Mouse (Mus musculus) cerebellum, adult 2 months (tissue): ENCODE data around the gene Prkcq. TPM values are rescaled to one million over a fixed set of nuclear protein-coding genes. Genes with fewer than 3 reads are reported as not detected.

ENCODE experiments used
- DNase-seq, 2 experiments: peaks; one replicate each; pipeline ENCODE4 v3.0.0; 2021
- H3K27ac ChIP-seq: fragments of 200-500 bp; 2 replicates; pipeline ENCODE4 v1.5.1; 2012; ENCODE audit warnings: low read length, control low read depth, inconsistent platforms; ENCODE audit not compliant: insufficient read depth
- H3K27me3 ChIP-seq: fragments of 200-500 bp; 2 replicates; pipeline ENCODE4 v1.6.1; 2012; ENCODE audit warnings: inconsistent platforms, mild to moderate bottlenecking, low read length, moderate library complexity; ENCODE audit not compliant: control insufficient read depth, insufficient read depth
- H3K4me1 ChIP-seq: fragments of 200-500 bp; 2 replicates; pipeline ENCODE4 v1.6.1; 2011; ENCODE audit warnings: low read length; ENCODE audit not compliant: control insufficient read depth, insufficient read depth
- H3K4me3 ChIP-seq: fragments of 200-500 bp; replicated peaks from 2 replicates; pipeline ENCODE3; 2011; ENCODE audit warnings: mild to moderate bottlenecking, low read depth, low read length, control low read depth; ENCODE audit not compliant: insufficient read depth
- CTCF ChIP-seq: fragments of 200-500 bp; IDR thresholded peaks from 2 replicates; pipeline ENCODE4 v1.5.1; 2011; ENCODE audit warnings: low read depth, mild to moderate bottlenecking, control low read depth, low read length, moderate library complexity, borderline replicate concordance; ENCODE audit not compliant: insufficient read depth
- POLR2A ChIP-seq: fragments of 200-500 bp; IDR thresholded peaks from 2 replicates; pipeline ENCODE4 v1.6.1; 2011; ENCODE audit warnings: low read length, control low read depth, borderline replicate concordance; ENCODE audit not compliant: insufficient read depth
- WGBS: fragments of 180-500 bp; shearing (Covaris S2); methylation state at CpG from one replicate; pipeline ENCODE4 v1.1.7; 2018; 5-methylcytosine and 5-hydroxymethylcytosine counted together
- polyA plus RNA-seq: library from polyadenylated mRNA; depleted of rRNA; stranded (reverse); fragments of >200 nt; gene quantifications from 2 replicates; pipeline ENCODE4 v1.2.3, GENCODE M21; 2012

The Prkcq gene
- polyA plus RNA-seq, 1 experiment, result 10.0 TPM

DNA sequence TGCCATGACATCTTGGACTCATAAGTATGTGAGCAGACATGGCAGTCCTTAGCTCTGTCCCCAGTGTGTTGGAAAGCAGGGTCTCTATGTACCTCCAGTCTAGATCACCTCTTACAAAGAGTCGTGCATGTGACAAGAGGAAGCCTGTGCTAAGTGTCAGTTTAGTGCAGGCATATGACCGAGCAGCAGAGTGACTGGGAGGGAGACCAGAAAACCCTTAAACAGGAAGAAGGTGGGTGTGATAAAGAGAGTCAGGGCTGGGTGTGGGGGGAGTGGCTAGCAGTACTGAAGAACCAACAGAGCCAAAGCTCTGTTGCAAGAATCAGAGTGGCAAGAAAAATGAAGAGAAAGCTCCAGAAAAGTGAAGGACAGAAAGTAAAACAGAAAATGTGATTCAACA lies 15.3 kb downstream of the Prkcq start:
- DNase-seq, result no peak
- Histone ChIP-seq H3K27ac (no peak overlapping the region), H3K27me3 (no peaks in the 10 kb centered on the region), H3K4me3 (no peak overlapping the region), H3K4me1 (no peaks in the 10 kb centered on the region)
- WGBS, result 77% methylated on average over 2 of the region's 2 CpGs
- no peak for TF ChIP-seq CTCF
- TF ChIP-seq POLR2A, result no peak

DNA sequence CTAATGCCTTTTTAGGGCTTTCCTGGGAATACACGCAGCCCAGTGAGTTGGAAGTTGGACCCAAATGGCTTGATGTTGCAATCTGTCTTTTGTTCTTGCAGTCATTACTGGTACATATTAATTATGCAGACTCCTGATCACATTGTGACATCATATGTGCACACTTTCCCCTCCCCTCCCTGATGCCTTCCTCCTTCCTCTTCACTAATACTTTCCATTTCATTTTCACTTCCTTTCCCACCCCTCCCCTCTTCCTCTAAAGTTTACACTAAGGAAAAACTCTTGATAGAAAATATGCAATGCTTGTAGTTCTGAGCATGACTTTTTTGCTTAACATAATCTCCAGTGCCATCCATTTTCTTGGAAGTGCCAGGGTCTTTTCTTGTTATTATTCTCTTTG lies 16.4 kb downstream of the Prkcq start:
- DNase-seq, result no peak
- no peaks in the 10 kb centered on the region for H3K27me3 ChIP-seq
- WGBS, result 86% methylated on average over 1 of the region's 1 CpGs
- H3K27ac ChIP-seq, result no peak overlapping the region
- TF ChIP-seq POLR2A, result no peak
- TF ChIP-seq CTCF, result no peak
- H3K4me3 ChIP-seq, result no peak overlapping the region
- H3K4me1 ChIP-seq, result no peaks in the 10 kb centered on the region

- Histone ChIP-seq H3K27ac (no peak overlapping the region), H3K4me3 (no peak overlapping the region), H3K27me3 (no peaks in the 10 kb centered on the region), H3K4me1 (no peaks in the 10 kb centered on the region)
- TF ChIP-seq CTCF, result no peak
- TF ChIP-seq POLR2A, result no peak
- DNase-seq, result no peak
- 90% methylated on average over 4 of the region's 4 CpGs for WGBS
These were observed 17.4 kb downstream of the Prkcq start for GRCm38 (mm10) chr2:11189150-11189767.

DNA sequence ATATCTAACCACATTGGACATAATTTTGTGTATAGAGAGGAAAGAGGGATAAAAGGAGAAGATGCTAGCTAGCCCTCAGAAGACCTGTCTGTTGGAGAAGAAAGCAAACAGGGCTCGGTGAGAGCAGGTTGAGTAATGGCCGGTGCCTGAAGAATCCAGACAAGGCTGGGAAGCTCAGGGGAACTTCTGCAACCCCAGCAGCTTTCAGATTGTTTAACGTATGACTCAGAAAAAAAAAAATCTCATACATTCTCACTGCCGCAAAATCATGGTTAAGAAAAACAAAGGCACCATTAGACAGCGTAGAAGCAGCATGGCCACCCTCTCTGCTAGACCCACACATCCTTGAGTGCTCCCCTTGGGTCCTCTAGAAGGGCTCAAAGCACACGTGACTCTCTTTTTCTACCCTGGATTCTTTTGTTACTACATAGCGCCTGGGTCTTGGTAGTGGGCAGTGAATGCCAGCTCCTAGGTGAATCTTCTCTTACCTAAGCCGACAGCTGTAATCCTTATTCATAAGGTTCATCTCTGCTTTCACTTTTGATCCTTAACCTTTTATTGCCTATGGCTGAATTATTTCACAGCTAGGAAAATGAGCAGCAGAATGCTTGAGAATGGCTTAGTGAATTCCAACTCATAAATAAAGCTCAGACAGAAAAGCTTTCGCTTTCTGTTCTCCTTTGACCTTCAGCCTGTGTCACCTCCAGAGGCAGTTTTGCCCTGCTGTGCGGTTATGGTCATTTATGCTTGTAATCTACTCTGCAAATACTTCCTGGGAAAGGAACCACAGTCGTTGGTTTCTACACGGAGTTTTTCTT lies 20.6 kb downstream of the Prkcq start:
- Histone ChIP-seq H3K4me3 (no peak overlapping the region), H3K4me1 (no peaks in the 10 kb centered on the region), H3K27ac (no peak overlapping the region), H3K27me3 (no peaks in the 10 kb centered on the region)
- WGBS, result 77% methylated on average over 12 of the region's 12 CpGs
- DNase-seq, result no peak
- TF ChIP-seq POLR2A (no peak), CTCF (no peak)

DNA sequence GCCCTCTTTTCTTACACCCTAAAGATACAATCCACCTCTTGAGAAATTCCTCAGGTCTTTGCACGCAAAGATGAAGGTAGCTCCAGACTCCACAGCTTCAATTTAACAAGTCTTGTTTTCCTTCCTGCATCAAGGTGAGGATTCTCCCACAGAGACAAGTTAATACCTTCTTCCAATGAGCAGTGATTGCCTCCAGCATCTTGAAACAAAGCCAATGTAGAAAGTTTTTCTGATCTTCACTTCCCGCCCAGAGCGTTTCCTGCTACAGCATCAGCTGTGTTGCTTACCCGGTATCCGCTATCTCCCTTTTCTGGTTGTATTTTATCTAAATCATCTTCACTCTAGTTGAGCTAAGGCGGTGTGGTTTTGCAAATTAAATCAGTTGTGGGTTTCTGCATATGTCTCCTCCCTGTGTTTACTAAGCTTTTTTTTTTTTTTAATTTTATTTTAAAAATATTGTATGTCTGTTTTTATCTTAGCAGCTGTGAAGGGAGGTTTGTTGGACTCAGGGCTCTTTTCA lies 21.3 kb downstream of the Prkcq start:
- no peak for TF ChIP-seq POLR2A
- TF ChIP-seq CTCF, result no peak

DNA sequence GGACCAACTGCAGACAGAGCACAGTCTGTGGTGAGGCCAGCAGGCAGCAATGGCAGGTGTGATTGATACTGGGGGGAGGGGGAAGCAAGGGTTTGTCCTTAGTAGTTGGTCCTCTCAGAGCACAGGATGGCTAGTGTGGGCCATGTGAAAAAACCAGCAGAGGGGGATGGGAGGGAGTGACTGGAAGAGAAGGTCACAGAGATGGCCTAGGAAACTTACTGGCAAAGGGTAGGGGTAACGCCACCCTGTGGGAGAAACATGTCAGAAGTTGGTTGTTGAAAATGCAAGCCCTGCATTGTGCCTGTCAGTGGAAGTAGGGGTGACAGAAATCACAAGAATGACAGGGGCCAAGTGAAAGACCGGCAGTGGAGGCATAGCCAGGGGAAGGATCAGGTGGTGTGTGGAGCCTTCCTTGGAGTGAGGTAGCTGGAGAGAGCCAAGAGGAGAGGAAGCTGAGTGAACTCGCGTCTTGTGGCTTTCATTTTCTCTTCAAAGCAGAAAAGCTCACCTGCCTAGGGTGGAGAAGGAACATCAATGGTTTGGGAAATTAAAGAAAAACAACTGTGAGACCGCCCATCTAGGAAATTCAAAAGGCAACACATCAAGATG lies 22.9 kb downstream of the Prkcq start:
- Histone ChIP-seq H3K4me3 (no peak overlapping the region), H3K4me1 (no peaks in the 10 kb centered on the region), H3K27ac (no peak overlapping the region), H3K27me3 (no peaks in the 10 kb centered on the region)
- no peak for DNase-seq
- TF ChIP-seq CTCF (no peak), POLR2A (no peak)
- 90% methylated on average over 5 of the region's 5 CpGs for WGBS

More for the DNA sequence above, 21.3 kb downstream of the Prkcq start:
- no peaks in the 10 kb centered on the region for H3K4me1 ChIP-seq
- no peak for DNase-seq
- H3K27me3 ChIP-seq, result no peaks in the 10 kb centered on the region
- no peak overlapping the region for H3K27ac ChIP-seq
- H3K4me3 ChIP-seq, result no peak overlapping the region
- WGBS, result 87% methylated on average over 6 of the region's 6 CpGs

DNA sequence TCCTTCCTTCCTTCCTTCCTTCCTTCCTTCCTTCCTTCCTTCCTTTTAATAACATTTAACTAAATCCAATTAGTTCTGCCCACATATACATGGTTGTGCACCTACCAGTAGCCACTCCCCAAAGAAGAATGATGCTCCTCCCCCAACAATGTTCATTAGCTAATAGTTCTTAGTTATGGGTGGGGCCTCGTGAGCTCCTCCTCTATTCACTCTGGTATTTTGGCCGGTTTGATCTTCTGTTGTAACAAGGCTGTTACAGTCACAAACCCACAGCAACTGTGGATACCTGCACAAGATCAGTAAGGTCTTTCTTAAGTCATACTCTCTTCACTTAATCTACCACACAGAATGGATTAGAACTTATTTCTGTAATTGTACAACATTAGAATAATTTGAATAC lies 24.2 kb downstream of the Prkcq start:
- Histone ChIP-seq H3K4me1 (no peaks in the 10 kb centered on the region), H3K27me3 (no peaks in the 10 kb centered on the region), H3K4me3 (no peak overlapping the region), H3K27ac (no peak overlapping the region)
- DNase-seq, result no peak
- WGBS, result 91% methylated on average over 2 of the region's 2 CpGs
- no peak for TF ChIP-seq CTCF
- TF ChIP-seq POLR2A, result no peak

- no peak overlapping the region for H3K4me3 ChIP-seq
- H3K27me3 ChIP-seq, result no peaks in the 10 kb centered on the region
- H3K4me1 ChIP-seq, result no peaks in the 10 kb centered on the region
- WGBS, result 79% methylated on average over 5 of the region's 5 CpGs
- no peak for DNase-seq
- TF ChIP-seq CTCF, result no peak
- TF ChIP-seq POLR2A, result no peak
- no peak overlapping the region for H3K27ac ChIP-seq
These were observed 25.1 kb downstream of the Prkcq start for GRCm38 (mm10) chr2:11196952-11197559.
